Mouse (Mus musculus): ENCODE results near the gene Vmn1r66. TPM values are rescaled to one million over a fixed set of nuclear protein-coding genes. Genes with fewer than 3 reads are reported as not detected.
"Not testable (repeated sequence)": the region's sequence is repeated elsewhere in the genome, so short reads cannot be mapped to it uniquely, and the experiment has no call there.

Vmn1r66 gene
- not detected in 2 replicates for total RNA-seq (2014; rRNA removed)
- polyA plus RNA-seq (2015; fragmentation: Nextera tagmentation; extraction: Ambion mirVana), result not detected in 2 replicates

- peaks cover 14% of the 10 kb centered on the region; the same call in 1 of the 2 replicates for H3K9me3 ChIP-seq (ENCODE audit: low read length)
- H3K4me1 ChIP-seq (ENCODE audit: insufficient read depth, low read length), result no peaks in the 10 kb centered on the region
- H3K27ac ChIP-seq (ENCODE audit: low read depth, low read length), result no peak within 1 kb of the TSS
- H3K27me3 ChIP-seq (ENCODE audit: insufficient read depth, low read length), result no peaks in the 10 kb centered on the region
- H3K4me3 ChIP-seq (ENCODE audit: low read depth, low read length), result no peak within 1 kb of the TSS
- DNase-seq (ENCODE audit: low spot score), result no peak
- H3K4me2 ChIP-seq (ENCODE audit: low read depth, low read length, poor library complexity, severe bottlenecking), result no peak within 1 kb of the TSS
- no peaks in the 10 kb centered on the region for H3K36me3 ChIP-seq (ENCODE audit: insufficient read depth, low read length)
- no peak for ATAC-seq (ENCODE audit: low FRiP score)
- H3K9ac ChIP-seq (replicated peaks; ENCODE audit: low read length, poor library complexity, severe bottlenecking), result no peak within 1 kb of the TSS
- TF ChIP-seq CTCF (IDR thresholded peaks at IDR 0.05), result no peak
Observed at GRCm38 (mm10) chr7:10277906-10278305, at the start of gene Vmn1r66. Gene Vmn1r66 (minus strand): TSS chr7:10278006.

DNA sequence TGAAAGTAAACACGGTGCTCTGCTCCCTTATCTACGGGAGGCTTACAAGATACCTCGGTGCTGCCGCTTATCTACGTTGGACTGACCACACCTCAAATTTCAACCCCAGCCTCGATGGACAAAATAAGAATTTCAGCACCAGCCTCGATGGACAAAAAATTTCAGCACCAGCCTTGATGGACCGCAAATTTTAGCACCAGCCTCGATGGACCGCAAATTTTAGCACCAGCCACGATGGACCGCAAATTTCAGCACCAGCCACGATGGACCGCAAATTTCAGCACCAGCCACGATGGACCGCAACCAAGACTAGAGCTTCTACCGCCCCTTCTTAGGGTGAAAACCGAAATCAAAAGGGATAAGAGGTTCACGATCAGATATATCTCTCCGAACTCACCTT is 47.7 kb upstream of the Vmn1r66 start:
- H3K9me3 ChIP-seq (ENCODE audit: low read length), result peaks cover 32% of the 10 kb centered on the region; the same call in 1 of the 2 replicates
- not testable (repeated sequence) for H3K36me3 ChIP-seq (ENCODE audit: insufficient read depth, low read length); H3K4me1 ChIP-seq (ENCODE audit: insufficient read depth, low read length); H3K27ac ChIP-seq (ENCODE audit: low read depth, low read length); ATAC-seq (ENCODE audit: low FRiP score); H3K27me3 ChIP-seq (ENCODE audit: insufficient read depth, low read length); H3K9ac ChIP-seq (replicated peaks; ENCODE audit: low read length, poor library complexity, severe bottlenecking); H3K4me3 ChIP-seq (ENCODE audit: low read depth, low read length); H3K4me2 ChIP-seq (ENCODE audit: low read depth, low read length, poor library complexity, severe bottlenecking); DNase-seq (ENCODE audit: low spot score)
- WGBS, result 79% methylated on average over 17 of the region's 20 CpGs

DNA sequence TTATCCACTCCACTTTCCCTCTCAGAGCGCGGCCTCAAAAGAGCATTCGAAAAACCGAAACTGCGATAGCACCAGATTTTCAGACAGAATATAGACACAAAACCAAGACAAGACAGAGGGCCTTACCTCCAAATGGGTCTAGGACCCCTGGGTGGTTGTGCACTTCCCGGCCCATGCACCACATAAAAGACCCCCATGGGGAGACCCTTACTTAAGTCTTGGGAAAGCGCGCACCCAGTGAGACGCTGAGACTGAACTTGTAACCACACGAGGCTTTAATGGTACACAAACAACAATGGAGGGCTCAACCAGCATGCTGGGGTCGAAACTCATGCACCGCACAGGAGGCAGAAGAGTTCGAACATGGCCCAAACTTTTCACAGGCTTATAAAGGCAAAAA is 25.7 kb downstream of the Vmn1r66 start:
- H3K9ac ChIP-seq (replicated peaks; ENCODE audit: low read length, poor library complexity, severe bottlenecking), result no peak overlapping the region
- H3K27me3 ChIP-seq (ENCODE audit: insufficient read depth, low read length), result no peaks in the 10 kb centered on the region
- H3K4me3 ChIP-seq (ENCODE audit: low read depth, low read length), result no peak overlapping the region
- WGBS, result 91% methylated on average over 13 of the region's 13 CpGs
- no peak overlapping the region for H3K27ac ChIP-seq (ENCODE audit: low read depth, low read length)
- ATAC-seq (ENCODE audit: low FRiP score) (no peak), DNase-seq (ENCODE audit: low spot score) (no peak)
- H3K36me3 ChIP-seq (ENCODE audit: insufficient read depth, low read length), result no peaks in the 10 kb centered on the region
- H3K9me3 ChIP-seq (ENCODE audit: low read length), result peaks cover 31% of the 10 kb centered on the region
- no peak for TF ChIP-seq CTCF (IDR thresholded peaks at IDR 0.05)
- H3K4me1 ChIP-seq (ENCODE audit: insufficient read depth, low read length), result no peaks in the 10 kb centered on the region
- no peak overlapping the region for H3K4me2 ChIP-seq (ENCODE audit: low read depth, low read length, poor library complexity, severe bottlenecking)

DNA sequence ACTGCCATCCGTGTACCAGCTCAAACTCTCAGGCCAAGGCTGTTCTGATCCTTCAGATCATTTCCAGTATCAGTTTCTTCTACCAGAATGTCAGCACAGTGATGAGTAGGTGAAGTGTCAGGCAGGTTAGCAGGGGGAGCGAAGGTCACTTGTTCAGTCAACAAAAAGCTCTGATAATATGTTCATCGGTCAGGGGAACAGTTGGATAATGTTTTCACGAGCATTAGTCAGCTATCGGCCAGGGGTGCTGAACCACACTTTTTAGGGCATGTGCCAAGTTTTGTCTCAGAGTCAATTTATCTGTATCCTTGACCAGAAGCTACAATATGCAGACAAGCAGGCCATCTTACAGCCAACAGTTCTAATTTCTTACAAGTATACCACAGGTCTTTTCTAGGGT is 28.7 kb downstream of the Vmn1r66 start:
- WGBS, result 78% methylated on average over 5 of the region's 5 CpGs
- Histone ChIP-seq H3K27ac (ENCODE audit: low read depth, low read length) (no peak overlapping the region), H3K36me3 (ENCODE audit: insufficient read depth, low read length) (no peaks in the 10 kb centered on the region), H3K4me3 (ENCODE audit: low read depth, low read length) (no peak overlapping the region), H3K4me1 (ENCODE audit: insufficient read depth, low read length) (no peaks in the 10 kb centered on the region), H3K9ac (replicated peaks; ENCODE audit: low read length, poor library complexity, severe bottlenecking) (no peak overlapping the region), H3K9me3 (ENCODE audit: low read length) (peaks cover 27% of the 10 kb centered on the region), H3K4me2 (ENCODE audit: low read depth, low read length, poor library complexity, severe bottlenecking) (no peak overlapping the region), H3K27me3 (ENCODE audit: insufficient read depth, low read length) (no peaks in the 10 kb centered on the region)
- no peak for TF ChIP-seq CTCF (IDR thresholded peaks at IDR 0.05)
- ATAC-seq (ENCODE audit: low FRiP score), result no peak
- no peak for DNase-seq (ENCODE audit: low spot score)

Other genes with a start within 250 kb of the Vmn1r66 start
- not detected in 2 replicates for gene Vmn2r50, start 224.7 kb downstream of the Vmn1r66 start, total RNA-seq (2014; rRNA removed)
- gene Vmn2r50, start 224.7 kb downstream of the Vmn1r66 start, polyA plus RNA-seq (2015; fragmentation: Nextera tagmentation; extraction: Ambion mirVana), result not detected in 2 replicates
- gene Vmn2r51, start 172.3 kb downstream of the Vmn1r66 start, total RNA-seq (2014; rRNA removed), result not detected in 2 replicates
- not detected in 2 replicates for gene Vmn2r51, start 172.3 kb downstream of the Vmn1r66 start, polyA plus RNA-seq (2015; fragmentation: Nextera tagmentation; extraction: Ambion mirVana)
- not detected in 2 replicates for gene Vmn2r52, start 101.4 kb downstream of the Vmn1r66 start, total RNA-seq (2014; rRNA removed)
- not detected in 2 replicates for gene Vmn2r52, start 101.4 kb downstream of the Vmn1r66 start, polyA plus RNA-seq (2015; fragmentation: Nextera tagmentation; extraction: Ambion mirVana)
- not detected in 2 replicates for gene Vmn1r67, start 165.3 kb upstream of the Vmn1r66 start, total RNA-seq (2014; rRNA removed)
- gene Vmn1r67, start 165.3 kb upstream of the Vmn1r66 start, polyA plus RNA-seq (2015; fragmentation: Nextera tagmentation; extraction: Ambion mirVana), result not detected in 2 replicates
- 25.8 and 29.5 TPM in 2 replicates for gene Zik1, start 217.4 kb upstream of the Vmn1r66 start, total RNA-seq (2014; rRNA removed)
- gene Zik1, start 217.4 kb upstream of the Vmn1r66 start, polyA plus RNA-seq (2015; fragmentation: Nextera tagmentation; extraction: Ambion mirVana), result 20.1 and 20.2 TPM in 2 replicates